Mouse (Mus musculus): ENCODE results near the gene Nfix. TPM values are rescaled to one million over a fixed set of nuclear protein-coding genes. Genes with fewer than 3 reads are reported as not detected.
A peak's percentile ranks its signal among the peaks of the same experiment; 100 is the strongest.

The Nfix gene
- polyA plus RNA-seq, 1 experiment from 2014 or later: 10.9 TPM

GRCm38 (mm10) chr8:84716790-84717189, 83.4 kb downstream of the Nfix start:
- Histone ChIP-seq H3K27me3 (ENCODE audit: control insufficient read depth, insufficient read depth, low read length) (peaks cover 45% of the 10 kb centered on the region), H3K27ac (ENCODE audit: low read depth, low read length) (no peak overlapping the region), H3K9me3 (ENCODE audit: control insufficient read depth, low read length) (no peaks in the 10 kb centered on the region), H3K4me3 (ENCODE audit: low read length) (no peak overlapping the region), H3K4me2 (replicated peaks; ENCODE audit: low read depth, low read length) (no peak overlapping the region), H3K4me1 (ENCODE audit: control insufficient read depth, insufficient read depth, low read length) (peaks cover 25% of the 10 kb centered on the region), H3K36me3 (ENCODE audit: control insufficient read depth, insufficient read depth, low read length) (peaks cover 6% of the 10 kb centered on the region; the same call in 1 of the 2 replicates), H3K9ac (ENCODE audit: low read depth, low read length) (no peak overlapping the region)
- ATAC-seq (ENCODE audit: low FRiP score, low TSS enrichment): no peak
- 87% methylated on average over 11 of the region's 11 CpGs for WGBS

GRCm38 (mm10) chr8:84715893-84716468, 84.2 kb downstream of the Nfix start:
- Histone ChIP-seq H3K9me3 (ENCODE audit: control insufficient read depth, low read length) (no peaks in the 10 kb centered on the region), H3K4me2 (replicated peaks; ENCODE audit: low read depth, low read length) (peak overlapping the region; percentile 21; the same call in 1 of the 2 replicates), H3K36me3 (ENCODE audit: control insufficient read depth, insufficient read depth, low read length) (no peaks in the 10 kb centered on the region), H3K9ac (ENCODE audit: low read depth, low read length) (no peak overlapping the region), H3K27me3 (ENCODE audit: control insufficient read depth, insufficient read depth, low read length) (peaks cover 51% of the 10 kb centered on the region), H3K27ac (ENCODE audit: low read depth, low read length) (no peak overlapping the region), H3K4me1 (ENCODE audit: control insufficient read depth, insufficient read depth, low read length) (peaks cover 31% of the 10 kb centered on the region), H3K4me3 (ENCODE audit: low read length) (no peak overlapping the region)
- 9% methylated on average over 26 of the region's 27 CpGs for WGBS
- ATAC-seq (ENCODE audit: low FRiP score, low TSS enrichment): no peak

GRCm38 (mm10) chr8:84714161-84714560, 86.0 kb downstream of the Nfix start:
- ATAC-seq (ENCODE audit: low FRiP score, low TSS enrichment): no peak
- no peaks in the 10 kb centered on the region for H3K36me3 ChIP-seq (ENCODE audit: control insufficient read depth, insufficient read depth, low read length)
- peaks cover 31% of the 10 kb centered on the region for H3K4me1 ChIP-seq (ENCODE audit: control insufficient read depth, insufficient read depth, low read length)
- no peak overlapping the region for H3K4me3 ChIP-seq (ENCODE audit: low read length)
- H3K9ac ChIP-seq (ENCODE audit: low read depth, low read length): no peak overlapping the region
- H3K9me3 ChIP-seq (ENCODE audit: control insufficient read depth, low read length): no peaks in the 10 kb centered on the region
- H3K27ac ChIP-seq (ENCODE audit: low read depth, low read length): peak overlapping the region; percentile 85; the same call in 1 of the 2 replicates
- peaks cover 47% of the 10 kb centered on the region for H3K27me3 ChIP-seq (ENCODE audit: control insufficient read depth, insufficient read depth, low read length)
- H3K4me2 ChIP-seq (replicated peaks; ENCODE audit: low read depth, low read length): no peak overlapping the region
- WGBS: 55% methylated on average over 4 of the region's 4 CpGs

- no peaks in the 10 kb centered on the region for H3K9me3 ChIP-seq (ENCODE audit: control insufficient read depth, low read length)
- no peak for ATAC-seq (ENCODE audit: low FRiP score, low TSS enrichment)
- H3K4me2 ChIP-seq (replicated peaks; ENCODE audit: low read depth, low read length): no peak overlapping the region
- 35% methylated on average over 4 of the region's 4 CpGs for WGBS
- H3K27ac ChIP-seq (ENCODE audit: low read depth, low read length): peak overlapping the region; percentile 85
- H3K36me3 ChIP-seq (ENCODE audit: control insufficient read depth, insufficient read depth, low read length): no peaks in the 10 kb centered on the region
- no peak overlapping the region for H3K4me3 ChIP-seq (ENCODE audit: low read length)
- H3K4me1 ChIP-seq (ENCODE audit: control insufficient read depth, insufficient read depth, low read length): peaks cover 31% of the 10 kb centered on the region
- H3K27me3 ChIP-seq (ENCODE audit: control insufficient read depth, insufficient read depth, low read length): peaks cover 49% of the 10 kb centered on the region
- peak overlapping the region; percentile 5; the same call in 1 of the 2 replicates for H3K9ac ChIP-seq (ENCODE audit: low read depth, low read length)
These were observed 86.8 kb downstream of the Nfix start for GRCm38 (mm10) chr8:84713381-84713780.

- Histone ChIP-seq H3K4me3 (ENCODE audit: low read length) (no peak overlapping the region), H3K4me1 (ENCODE audit: control insufficient read depth, insufficient read depth, low read length) (peaks cover 37% of the 10 kb centered on the region), H3K36me3 (ENCODE audit: control insufficient read depth, insufficient read depth, low read length) (no peaks in the 10 kb centered on the region), H3K27ac (ENCODE audit: low read depth, low read length) (peak overlapping the region; percentile 85), H3K4me2 (replicated peaks; ENCODE audit: low read depth, low read length) (no peak overlapping the region), H3K9ac (ENCODE audit: low read depth, low read length) (peak overlapping the region; percentile 5; the same call in 1 of the 2 replicates), H3K27me3 (ENCODE audit: control insufficient read depth, insufficient read depth, low read length) (peaks cover 55% of the 10 kb centered on the region), H3K9me3 (ENCODE audit: control insufficient read depth, low read length) (no peaks in the 10 kb centered on the region)
- WGBS: 24% methylated on average over 3 of the region's 3 CpGs
- ATAC-seq (ENCODE audit: low FRiP score, low TSS enrichment): no peak
These were observed 87.4 kb downstream of the Nfix start for GRCm38 (mm10) chr8:84712759-84713120.

- peak overlapping the region; percentile 31; the same call in 1 of the 2 replicates for H3K9ac ChIP-seq (ENCODE audit: low read depth, low read length)
- H3K27ac ChIP-seq (ENCODE audit: low read depth, low read length): peak overlapping the region; percentile 85; the same call in 1 of the 2 replicates
- H3K36me3 ChIP-seq (ENCODE audit: control insufficient read depth, insufficient read depth, low read length): no peaks in the 10 kb centered on the region
- peak overlapping the region; percentile 25; the same call in 1 of the 2 replicates for H3K4me2 ChIP-seq (replicated peaks; ENCODE audit: low read depth, low read length)
- peaks cover 42% of the 10 kb centered on the region for H3K4me1 ChIP-seq (ENCODE audit: control insufficient read depth, insufficient read depth, low read length)
- no peaks in the 10 kb centered on the region for H3K9me3 ChIP-seq (ENCODE audit: control insufficient read depth, low read length)
- H3K4me3 ChIP-seq (ENCODE audit: low read length): no peak overlapping the region
- H3K27me3 ChIP-seq (ENCODE audit: control insufficient read depth, insufficient read depth, low read length): peaks cover 55% of the 10 kb centered on the region
- ATAC-seq (ENCODE audit: low FRiP score, low TSS enrichment): peak; percentile 65
- 14% methylated on average over 10 of the region's 11 CpGs for WGBS
These were observed 88.0 kb downstream of the Nfix start for GRCm38 (mm10) chr8:84711933-84712758.

GRCm38 (mm10) chr8:84711312-84711711, 88.8 kb downstream of the Nfix start:
- Histone ChIP-seq H3K27me3 (ENCODE audit: control insufficient read depth, insufficient read depth, low read length) (peaks cover 59% of the 10 kb centered on the region), H3K4me1 (ENCODE audit: control insufficient read depth, insufficient read depth, low read length) (peaks cover 49% of the 10 kb centered on the region), H3K27ac (ENCODE audit: low read depth, low read length) (peak overlapping the region; percentile 85; the same call in 1 of the 2 replicates), H3K9me3 (ENCODE audit: control insufficient read depth, low read length) (no peaks in the 10 kb centered on the region), H3K9ac (ENCODE audit: low read depth, low read length) (no peak overlapping the region), H3K4me2 (replicated peaks; ENCODE audit: low read depth, low read length) (no peak overlapping the region), H3K36me3 (ENCODE audit: control insufficient read depth, insufficient read depth, low read length) (no peaks in the 10 kb centered on the region), H3K4me3 (ENCODE audit: low read length) (no peak overlapping the region)
- ATAC-seq (ENCODE audit: low FRiP score, low TSS enrichment): no peak
- WGBS: 43% methylated on average over 3 of the region's 3 CpGs

- Histone ChIP-seq H3K27me3 (ENCODE audit: control insufficient read depth, insufficient read depth, low read length) (peaks cover 63% of the 10 kb centered on the region), H3K4me1 (ENCODE audit: control insufficient read depth, insufficient read depth, low read length) (peaks cover 57% of the 10 kb centered on the region), H3K9me3 (ENCODE audit: control insufficient read depth, low read length) (no peaks in the 10 kb centered on the region)
These were observed 90.2 kb downstream of the Nfix start for GRCm38 (mm10) chr8:84709931-84710330.

More at GRCm38 (mm10) chr8:84709931-84710330, 90.2 kb downstream of the Nfix start:
- Histone ChIP-seq H3K36me3 (ENCODE audit: control insufficient read depth, insufficient read depth, low read length) (no peaks in the 10 kb centered on the region), H3K4me3 (ENCODE audit: low read length) (no peak overlapping the region), H3K27ac (ENCODE audit: low read depth, low read length) (no peak overlapping the region), H3K9ac (ENCODE audit: low read depth, low read length) (no peak overlapping the region), H3K4me2 (replicated peaks; ENCODE audit: low read depth, low read length) (no peak overlapping the region)
- 96% methylated on average over 1 of the region's 1 CpGs for WGBS
- no peak for ATAC-seq (ENCODE audit: low FRiP score, low TSS enrichment)
